Mouse (Mus musculus) liver, embryonic 11.5 days (tissue): Measurements from ENCODE around the gene Zfp598. TPM values are rescaled to one million over a fixed set of nuclear protein-coding genes. Genes with fewer than 3 reads are reported as not detected.

ENCODE experiments used
- ATAC-seq: fragments of 200-750 bp; cut with Nextera tagmentation; replicated peaks from 2 replicates; pipeline ENCODE4 v1.8.0; 2017; ENCODE audit warnings: moderate number of reproducible peaks, mild to moderate bottlenecking, moderate TSS enrichment, moderate library complexity; ENCODE audit not compliant: low FRiP score
- DNase-seq: peaks from one replicate; pipeline ENCODE4 v3.0.0-alpha.2; 2017; ENCODE audit warnings: low spot score
- H3K27ac ChIP-seq: fragments of 300-500 bp; sonication (generic); 2 replicates; pipeline ENCODE4 v1.5.1; 2014; ENCODE audit warnings: mild to moderate bottlenecking, low read depth, low read length, control low read depth
- H3K27me3 ChIP-seq: fragments of 300-500 bp; sonication (generic); replicated peaks from 2 replicates; pipeline ENCODE4 v1.6.1; 2014; ENCODE audit warnings: low read length, mixed read lengths; ENCODE audit not compliant: control insufficient read depth, insufficient read depth
- H3K36me3 ChIP-seq: fragments of 300-500 bp; sonication (generic); 2 replicates; pipeline ENCODE4 v1.6.1; 2014; ENCODE audit warnings: mild to moderate bottlenecking, low read length, moderate library complexity, mixed read lengths; ENCODE audit not compliant: control insufficient read depth, insufficient read depth
- H3K4me1 ChIP-seq: fragments of 300-500 bp; sonication (generic); replicated peaks from 2 replicates; pipeline ENCODE4 v1.6.1; 2014; ENCODE audit warnings: low read length, mixed read lengths; ENCODE audit not compliant: control insufficient read depth, insufficient read depth
- H3K4me2 ChIP-seq: fragments of 300-500 bp; sonication (generic); 2 replicates; pipeline ENCODE4 v1.6.1; 2014; ENCODE audit warnings: mild to moderate bottlenecking, control low read depth, moderate library complexity
- H3K4me3 ChIP-seq: fragments of 300-500 bp; sonication (generic); 2 replicates; pipeline ENCODE4 v1.5.1; 2014; ENCODE audit warnings: low read depth, low read length, control low read depth
- H3K9ac ChIP-seq: fragments of 300-500 bp; sonication (generic); 2 replicates; pipeline ENCODE4 v1.6.1; 2014; ENCODE audit warnings: low read depth, low read length, control low read depth
- H3K9me3 ChIP-seq: fragments of 300-500 bp; sonication (generic); 2 replicates; pipeline ENCODE4 v1.6.1; 2016; ENCODE audit warnings: low read length, inconsistent platforms, mixed read lengths; ENCODE audit not compliant: control insufficient read depth
- WGBS: fragments of 180-500 bp; shearing (Covaris S2); extraction: QIAGEN DNeasy Blood & Tissue Kit; methylation state at CpG from one replicate; pipeline ENCODE4 v1.1.7; 2014; 5-methylcytosine and 5-hydroxymethylcytosine counted together
- polyA plus RNA-seq: library from polyadenylated mRNA; unstranded; fragments of >200 nt; fragmentation: Nextera tagmentation; extraction: Ambion mirVana; gene quantifications from 2 replicates; pipeline ENCODE4 v1.2.1, GENCODE M21; 2014

Zfp598 gene
- polyA plus RNA-seq, 1 experiment from 2014 or later, result 38.3 TPM

DNA sequence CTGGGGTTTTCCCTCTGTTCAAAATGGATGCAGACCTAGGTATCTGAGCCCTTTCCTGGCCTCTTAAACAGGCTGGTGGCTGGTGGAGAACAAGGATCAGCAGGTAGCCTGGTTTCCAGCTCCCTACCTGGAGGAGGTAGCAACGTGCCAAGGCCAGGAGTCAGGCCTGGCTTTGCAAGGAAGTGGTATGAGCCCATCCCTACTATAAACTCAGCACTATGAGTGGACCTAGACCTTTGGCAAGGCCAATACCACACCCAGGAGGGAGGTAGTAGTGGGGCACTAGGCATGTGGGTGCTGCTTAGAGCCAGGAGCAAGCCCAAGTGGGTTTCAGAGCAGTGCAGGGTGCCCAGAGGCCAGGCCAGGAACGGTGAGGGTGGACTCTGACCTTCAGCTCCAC, 30.0 kb downstream of the Zfp598 start:
- WGBS, result 86% methylated on average over 2 of the region's 2 CpGs
- Histone ChIP-seq H3K36me3 (peaks cover 36% of the 10 kb centered on the region; the same call in 1 of the 2 replicates), H3K4me2 (no peak overlapping the region), H3K27me3 (no peaks in the 10 kb centered on the region), H3K4me3 (no peak overlapping the region), H3K9ac (no peak overlapping the region), H3K4me1 (peaks cover 16% of the 10 kb centered on the region), H3K27ac (peak overlapping the region; percentile 3; the same call in 1 of the 2 replicates), H3K9me3 (no peaks in the 10 kb centered on the region)
- DNase-seq (no peak), ATAC-seq (no peak)

GRCm38 (mm10) chr17:24701251-24701650, 31.8 kb downstream of the Zfp598 start:
- H3K36me3 ChIP-seq, result peaks cover 45% of the 10 kb centered on the region; the same call in 1 of the 2 replicates
- no peak overlapping the region for H3K4me2 ChIP-seq
- no peaks in the 10 kb centered on the region for H3K27me3 ChIP-seq
- peaks cover 16% of the 10 kb centered on the region for H3K4me1 ChIP-seq
- no peak overlapping the region for H3K27ac ChIP-seq
- no peak overlapping the region for H3K4me3 ChIP-seq
- no peaks in the 10 kb centered on the region for H3K9me3 ChIP-seq
- DNase-seq (no peak), ATAC-seq (no peak)
- WGBS, result 88% methylated on average over 9 of the region's 9 CpGs
- no peak overlapping the region for H3K9ac ChIP-seq

- Histone ChIP-seq H3K9ac (no peak overlapping the region), H3K27ac (no peak overlapping the region), H3K4me3 (peak overlapping the region; percentile 55; the same call in 1 of the 2 replicates), H3K9me3 (no peaks in the 10 kb centered on the region), H3K4me2 (peak overlapping the region; percentile 73; the same call in 1 of the 2 replicates), H3K36me3 (peaks cover 35% of the 10 kb centered on the region; the same call in 1 of the 2 replicates), H3K4me1 (peaks cover 12% of the 10 kb centered on the region; the same call in 1 of the 2 replicates), H3K27me3 (no peaks in the 10 kb centered on the region)
- no peak for ATAC-seq
- WGBS, result 92% methylated on average over 3 of the region's 3 CpGs
- no peak for DNase-seq
Observed at GRCm38 (mm10) chr17:24705821-24706220, 36.3 kb downstream of the Zfp598 start.

DNA sequence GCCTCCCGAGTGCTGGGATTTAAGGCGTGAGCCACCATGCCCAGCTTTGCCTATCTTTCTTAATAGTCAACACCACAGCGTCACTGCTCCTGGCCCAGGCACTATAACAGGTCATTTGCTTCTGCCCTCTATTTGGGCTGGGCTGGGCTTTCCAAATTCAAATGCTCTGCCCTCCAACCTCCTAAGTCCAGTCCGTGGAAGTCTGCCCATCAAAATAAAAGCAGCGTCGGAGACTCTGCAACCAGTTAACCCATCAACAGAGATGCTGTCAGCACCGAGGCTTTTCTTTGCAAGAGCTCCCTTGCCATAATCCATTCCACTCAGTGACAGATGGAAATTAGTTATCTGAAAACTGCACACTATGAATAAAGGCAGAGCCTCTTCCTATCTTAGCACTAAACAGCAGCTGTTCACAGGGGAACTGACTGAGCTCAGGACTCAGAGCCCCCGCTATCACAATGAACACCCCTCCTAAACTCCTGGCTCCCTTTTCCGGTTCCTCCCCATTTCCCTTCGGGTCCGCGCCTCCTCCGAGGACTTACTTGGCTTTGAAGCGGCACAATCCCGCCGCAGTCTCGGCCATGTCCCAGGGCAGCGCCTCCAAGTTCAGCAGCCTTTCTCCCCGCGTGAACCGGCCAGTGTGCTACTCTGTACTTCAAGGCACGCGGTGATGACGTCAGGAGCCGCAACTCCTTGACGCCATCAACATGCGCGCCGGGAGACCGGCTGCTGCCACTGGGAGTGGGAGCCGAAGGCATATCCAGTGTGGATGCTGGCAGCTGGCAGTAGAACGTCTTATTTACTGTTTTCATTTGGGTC, 37.7 kb downstream of the Zfp598 start, which contains the start of gene Tbl3:
Gene Tbl3 (minus strand): TSS at position 679 of the 819 bp plus-strand sequence.
- 3% methylated on average over 32 of the region's 32 CpGs for WGBS
- Histone ChIP-seq H3K4me2 (peak within 1 kb of the TSS; percentile 73), H3K36me3 (peaks cover 22% of the 10 kb centered on the region; the same call in 1 of the 2 replicates), H3K9ac (peak within 1 kb of the TSS; percentile 60), H3K27ac (peak within 1 kb of the TSS; percentile 40), H3K4me1 (peaks cover 12% of the 10 kb centered on the region; the same call in 1 of the 2 replicates), H3K4me3 (peak within 1 kb of the TSS; percentile 55), H3K9me3 (no peaks in the 10 kb centered on the region), H3K27me3 (no peaks in the 10 kb centered on the region)
- ATAC-seq (peak; percentile 84), DNase-seq (peak; percentile 94)

DNA sequence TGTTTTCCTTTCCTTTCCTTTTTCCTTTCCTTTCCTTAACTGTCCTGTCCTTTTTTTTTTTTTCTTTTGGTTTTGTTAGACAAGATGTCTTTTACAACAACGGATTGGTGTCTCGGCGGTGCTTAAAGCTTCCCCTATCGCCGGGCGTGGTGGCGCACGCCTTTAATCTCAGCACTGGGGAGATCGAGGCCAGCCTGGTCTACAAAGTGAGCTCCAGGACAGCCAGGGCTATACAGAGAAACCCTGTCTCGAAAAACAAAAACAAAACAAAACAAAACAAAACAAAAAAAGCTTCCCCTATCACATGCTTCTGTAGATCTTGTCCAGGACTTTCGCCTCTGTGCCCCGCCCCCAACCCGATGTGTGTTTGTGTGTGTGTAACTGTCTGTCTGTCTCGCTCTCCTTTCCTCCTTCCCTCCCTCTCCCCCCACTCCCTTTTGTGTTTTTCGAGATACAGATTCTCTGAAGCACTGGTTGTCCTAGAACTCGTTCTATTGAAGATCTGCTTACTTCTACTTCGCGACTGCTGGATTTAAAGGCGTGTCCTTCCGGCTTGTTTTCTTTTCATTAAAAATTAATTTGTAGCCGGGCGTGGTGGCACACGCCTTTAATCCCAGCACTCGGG, 38.4 kb downstream of the Zfp598 start:
- peak; percentile 50 for ATAC-seq

GRCm38 (mm10) chr17:24708646-24709045, 39.2 kb downstream of the Zfp598 start:
- H3K36me3 ChIP-seq, result peaks cover 16% of the 10 kb centered on the region; the same call in 1 of the 2 replicates
- H3K27ac ChIP-seq, result no peak overlapping the region
- no peak overlapping the region for H3K9ac ChIP-seq
- H3K9me3 ChIP-seq, result no peaks in the 10 kb centered on the region
- DNase-seq (no peak), ATAC-seq (no peak)
- peak overlapping the region; percentile 73 for H3K4me2 ChIP-seq
- H3K4me1 ChIP-seq, result peaks cover 12% of the 10 kb centered on the region; the same call in 1 of the 2 replicates
- 20% methylated on average over 2 of the region's 2 CpGs for WGBS
- H3K27me3 ChIP-seq, result no peaks in the 10 kb centered on the region
- peak overlapping the region; percentile 55 for H3K4me3 ChIP-seq

More for the DNA sequence above, 38.4 kb downstream of the Zfp598 start:
- Histone ChIP-seq H3K4me3 (peak overlapping the region; percentile 55), H3K27me3 (no peaks in the 10 kb centered on the region), H3K27ac (peak overlapping the region; percentile 40), H3K9me3 (no peaks in the 10 kb centered on the region), H3K4me1 (peaks cover 12% of the 10 kb centered on the region; the same call in 1 of the 2 replicates), H3K4me2 (peak overlapping the region; percentile 73), H3K9ac (peak overlapping the region; percentile 60), H3K36me3 (peaks cover 18% of the 10 kb centered on the region; the same call in 1 of the 2 replicates)
- 4% methylated on average over 24 of the region's 24 CpGs for WGBS
- DNase-seq, result peak; percentile 64

DNA sequence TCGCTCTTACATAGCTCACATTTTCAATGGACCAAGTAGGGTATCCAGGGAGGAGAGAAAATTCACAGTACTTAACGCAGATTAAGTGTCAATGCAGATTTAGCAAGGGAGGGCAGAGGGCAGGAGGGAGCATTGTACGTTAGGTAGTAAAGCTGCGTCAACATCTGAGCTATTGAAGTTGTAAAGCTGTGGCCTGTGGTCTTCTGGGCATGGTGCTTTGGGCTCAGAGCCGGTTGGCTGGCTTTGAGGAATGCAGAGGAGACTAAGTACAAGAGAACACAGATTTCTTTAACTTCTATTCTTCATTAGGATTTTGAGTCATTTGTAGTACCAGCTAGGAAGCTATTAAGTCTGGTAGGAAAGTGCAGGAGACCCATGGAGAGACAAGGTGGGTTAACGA, 46.1 kb downstream of the Zfp598 start:
- Histone ChIP-seq H3K4me3 (no peak overlapping the region), H3K36me3 (peaks cover 6% of the 10 kb centered on the region), H3K9me3 (no peaks in the 10 kb centered on the region), H3K9ac (no peak overlapping the region), H3K27me3 (no peaks in the 10 kb centered on the region), H3K4me2 (no peak overlapping the region), H3K27ac (no peak overlapping the region), H3K4me1 (peaks cover 8% of the 10 kb centered on the region)
- no peak for ATAC-seq
- no peak for DNase-seq
- 84% methylated on average over 6 of the region's 6 CpGs for WGBS

DNA sequence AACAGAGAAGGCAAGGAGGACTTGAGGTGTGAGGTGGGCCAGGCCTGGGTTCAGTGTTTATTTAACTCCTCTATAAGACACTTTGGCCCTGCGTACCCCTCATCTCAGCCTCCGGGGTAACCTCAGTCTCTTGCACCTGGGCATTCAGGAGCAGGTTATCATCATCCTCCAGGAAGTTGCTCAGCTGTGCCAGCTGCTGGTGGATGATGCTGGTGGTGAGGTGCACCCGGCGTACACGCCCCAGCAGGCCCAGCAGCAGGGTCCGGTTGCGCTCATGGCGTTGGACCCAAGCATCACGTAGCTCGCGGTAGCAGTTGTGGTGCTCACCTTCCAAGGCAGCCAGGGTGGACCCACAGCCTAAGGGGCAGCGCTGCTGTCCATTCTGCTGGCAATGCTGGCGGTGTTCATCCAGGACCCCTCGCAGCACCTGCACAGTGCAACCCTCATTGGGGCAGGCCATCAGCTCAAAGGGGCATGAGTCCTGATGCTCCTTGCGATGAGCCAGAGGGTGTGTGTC, 46.7 kb downstream of the Zfp598 start:
- 94% methylated on average over 15 of the region's 15 CpGs for WGBS
- Histone ChIP-seq H3K4me2 (no peak overlapping the region), H3K27ac (no peak overlapping the region), H3K27me3 (no peaks in the 10 kb centered on the region), H3K4me1 (peaks cover 8% of the 10 kb centered on the region), H3K4me3 (no peak overlapping the region), H3K36me3 (peaks cover 8% of the 10 kb centered on the region), H3K9me3 (no peaks in the 10 kb centered on the region), H3K9ac (no peak overlapping the region)
- no peak for DNase-seq
- no peak for ATAC-seq
